Mouse (Mus musculus) kidney, adult 2 months (tissue): ENCODE results near the gene Gm20765. TPM values are rescaled to one million over a fixed set of nuclear protein-coding genes. Genes with fewer than 3 reads are reported as not detected.
"Not testable (repeated sequence)": the region's sequence is repeated elsewhere in the genome, so short reads cannot be mapped to it uniquely, and the experiment has no call there.

Source experiments
- DNase-seq: peaks from one replicate; pipeline ENCODE4 v3.0.0; 2021
- H3K27ac ChIP-seq: fragments of 200-500 bp; 2 replicates; pipeline ENCODE4 v1.5.1; 2012; ENCODE audit warnings: low read depth, low read length, control low read depth, inconsistent platforms; ENCODE audit not compliant: insufficient read depth
- H3K27me3 ChIP-seq: fragments of 200-500 bp; replicated peaks from 2 replicates; pipeline ENCODE4 v1.6.1; 2012; ENCODE audit warnings: mild to moderate bottlenecking, moderate library complexity, low read length, inconsistent platforms; ENCODE audit not compliant: control insufficient read depth, insufficient read depth
- H3K36me3 ChIP-seq: fragments of 200-500 bp; 2 replicates; pipeline ENCODE4 v1.6.1; 2012; ENCODE audit warnings: mild to moderate bottlenecking, moderate library complexity, low read length, inconsistent platforms; ENCODE audit not compliant: control insufficient read depth, insufficient read depth
- H3K4me1 ChIP-seq: fragments of 200-500 bp; 2 replicates; pipeline ENCODE4 v1.6.1; 2011; ENCODE audit warnings: low read length; ENCODE audit not compliant: control insufficient read depth, insufficient read depth
- H3K4me3 ChIP-seq: fragments of 200-500 bp; 2 replicates; pipeline ENCODE4 v1.5.1; 2011; ENCODE audit warnings: mild to moderate bottlenecking, low read depth, low read length, control low read depth; ENCODE audit not compliant: insufficient read depth
- CTCF ChIP-seq: fragments of 200-500 bp; conservative IDR thresholded peaks from 2 replicates; pipeline ENCODE4 v1.5.1; 2011; ENCODE audit warnings: low read depth, mild to moderate bottlenecking, control low read depth, low read length, moderate library complexity, mixed read lengths; ENCODE audit not compliant: insufficient read depth, insufficient read length
- POLR2A ChIP-seq: fragments of 200-500 bp; IDR thresholded peaks from one replicate; pipeline ENCODE4 v1.6.1; 2011; ENCODE audit warnings: low read depth, low read length, control low read depth
- WGBS: fragments of 180-500 bp; shearing (Covaris S2); methylation state at CpG from one replicate; pipeline ENCODE4 v1.1.7; 2018; 5-methylcytosine and 5-hydroxymethylcytosine counted together
- polyA plus RNA-seq: library from polyadenylated mRNA; depleted of rRNA; stranded (reverse); fragments of >200 nt; gene quantifications from 2 replicates; pipeline ENCODE4 v1.2.3, GENCODE M21; 2012; rRNA removed

Gm20765 gene
- polyA plus RNA-seq = not detected in 2 replicates

GRCm38 (mm10) chr10:104185233-104185632, at the start of gene Gm20765:
Gm20765 (plus strand) TSS chr10:104185533.
- DNase-seq, H3K4me1 ChIP-seq, H3K27ac ChIP-seq, H3K27me3 ChIP-seq, H3K4me3 ChIP-seq, H3K36me3 ChIP-seq: not testable (repeated sequence)
- no CpG with 5 or more reads among the region's 3 CpGs for WGBS

GRCm38 (mm10) chr10:104142687-104143086, 42.6 kb upstream of the Gm20765 start, which contains the start of gene Gm21293:
Gm21293 (plus strand) TSS chr10:104142987.
- not testable (repeated sequence) for H3K27me3 ChIP-seq, H3K4me3 ChIP-seq, DNase-seq, H3K4me1 ChIP-seq, H3K36me3 ChIP-seq, H3K27ac ChIP-seq
- no CpG with 5 or more reads among the region's 3 CpGs for WGBS

- H3K27ac ChIP-seq, H3K27me3 ChIP-seq, H3K4me1 ChIP-seq, H3K4me3 ChIP-seq, H3K36me3 ChIP-seq, DNase-seq: not testable (repeated sequence)
- WGBS = no CpG with 5 or more reads among the region's 3 CpGs
Measured at GRCm38 (mm10) chr10:104151197-104151596, 34.1 kb upstream of the Gm20765 start, which contains the start of gene Gm6763. Gm6763 (plus strand) TSS chr10:104151497.

GRCm38 (mm10) chr10:104159706-104160105, 25.6 kb upstream of the Gm20765 start, which contains the start of gene Gm8764:
Gm8764 (plus strand) TSS chr10:104160006.
- not testable (repeated sequence) for H3K4me1 ChIP-seq, H3K27me3 ChIP-seq, H3K4me3 ChIP-seq, DNase-seq, H3K36me3 ChIP-seq, H3K27ac ChIP-seq
- WGBS = no CpG with 5 or more reads among the region's 3 CpGs

GRCm38 (mm10) chr10:104168215-104168614, 17.1 kb upstream of the Gm20765 start, which contains the start of gene Gm21304:
Gm21304 (plus strand) TSS chr10:104168515.
- not testable (repeated sequence) for H3K27me3 ChIP-seq, H3K27ac ChIP-seq, H3K4me3 ChIP-seq, DNase-seq, H3K4me1 ChIP-seq, H3K36me3 ChIP-seq
- no CpG with 5 or more reads among the region's 3 CpGs for WGBS

- WGBS = no CpG with 5 or more reads among the region's 3 CpGs
- not testable (repeated sequence) for H3K27me3 ChIP-seq, H3K4me3 ChIP-seq, H3K36me3 ChIP-seq, H3K27ac ChIP-seq, DNase-seq, H3K4me1 ChIP-seq
Measured at GRCm38 (mm10) chr10:104176724-104177123, 8.6 kb upstream of the Gm20765 start, which contains the start of gene Gm21312. Gm21312 (plus strand) TSS chr10:104177024.

- H3K27ac ChIP-seq, H3K4me3 ChIP-seq, H3K36me3 ChIP-seq, H3K4me1 ChIP-seq, DNase-seq, H3K27me3 ChIP-seq: not testable (repeated sequence)
- WGBS = no CpG with 5 or more reads among the region's 3 CpGs
Measured at GRCm38 (mm10) chr10:104193742-104194141, 8.4 kb downstream of the Gm20765 start, which contains the start of gene Gm4340. Gm4340 (plus strand) TSS chr10:104194042.

- no peak for DNase-seq
- no peak overlapping the region for H3K4me3 ChIP-seq
- no peak for TF ChIP-seq CTCF
- no peak for TF ChIP-seq POLR2A
- H3K36me3 ChIP-seq = no peaks in the 10 kb centered on the region
- no peaks in the 10 kb centered on the region for H3K4me1 ChIP-seq
- H3K27me3 ChIP-seq = no peaks in the 10 kb centered on the region
- H3K27ac ChIP-seq = no peak overlapping the region
- 86% methylated on average over 1 of the region's 1 CpGs for WGBS
Measured at GRCm38 (mm10) chr10:104209655-104210054, 24.3 kb downstream of the Gm20765 start.
